In the genomic region with DNA sequence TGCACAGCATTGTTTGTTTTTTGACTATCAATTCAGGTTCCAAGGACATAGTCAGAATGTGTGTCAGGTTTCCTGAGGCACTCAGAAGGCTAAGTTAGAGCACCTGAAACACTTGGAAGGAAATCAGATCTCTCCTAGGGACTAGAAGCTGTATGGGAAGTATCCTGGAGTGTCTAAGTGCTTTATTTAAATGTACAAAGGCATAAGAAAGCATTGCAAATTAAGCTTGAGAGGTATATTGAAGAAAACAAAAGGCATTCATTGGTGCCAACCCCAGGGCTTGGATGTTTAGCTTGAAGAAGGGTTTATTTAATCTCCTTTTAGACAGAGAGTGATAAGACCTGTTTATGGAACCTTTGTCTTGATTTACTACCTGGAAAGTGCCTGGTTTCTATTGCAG, we compare ENCODE assay signal across 28 mouse cellular contexts.
A peak's percentile ranks its signal among the peaks of the same experiment; 100 is the strongest.
DNase-seq lines count a peak whose midpoint lies in the region; ATAC-seq and TF ChIP-seq lines count a peak whose summit lies in the region.
"Had no signal": no experiment of that assay in that cellular context is flagged by ENCODE, and none has a peak within 500 bp of the region (broad histone marks: within the 10 kb centered on the region; RNA-seq: fewer than 3 reads in every experiment).

No protein-coding gene starts in this region.

- no peaks in the 10 kb centered on the region for H3K27me3 ChIP-seq in embryonic facial prominence, embryonic 14.5 days (replicated peaks; ENCODE audit: control insufficient read depth, insufficient read depth, low read length)
- no peaks in the 10 kb centered on the region for H3K27me3 ChIP-seq in embryonic facial prominence, embryonic 10.5 days (replicated peaks; ENCODE audit: low read depth, poor library complexity, severe bottlenecking)
- no peaks in the 10 kb centered on the region for H3K27me3 ChIP-seq in midbrain, embryonic 10.5 days (ENCODE audit: low read depth, poor library complexity, severe bottlenecking)
- H3K27me3 ChIP-seq in stomach, postnatal 0 days (ENCODE audit: control insufficient read depth, insufficient read depth, low read length) = no peaks in the 10 kb centered on the region
- H3K27me3 ChIP-seq: CH12.LX; embryonic facial prominence, embryonic 12.5 days; embryonic facial prominence, embryonic 15.5 days; forebrain, embryonic 12.5 days; Patski had no signal

- ATAC-seq in embryonic facial prominence, embryonic 14.5 days (ENCODE audit: low read depth) = peak; percentile 33; the same call in 1 of the 2 replicates
- no peak for ATAC-seq in stomach, postnatal 0 days (ENCODE audit: low FRiP score, low TSS enrichment)
- ATAC-seq: CD4-positive, CD25-positive, alpha-beta regulatory T cell, adult 4 months; forebrain, embryonic 14.5 days; forebrain, embryonic 16.5 days; Patski had no signal

- DNase-seq in embryonic facial prominence, embryonic 14.5 days (ENCODE audit: low spot score) = peak; percentile 13
- DNase-seq in embryonic facial prominence, embryonic 10.5 days (ENCODE audit: low spot score) = no peak
- DNase-seq in R1 (ENCODE audit: low read depth, low spot score) (peak; percentile 59), ZHBTc4 (ENCODE audit: low read depth, low spot score) (peak; percentile 51)
- no peak for DNase-seq in midbrain, embryonic 10.5 days (ENCODE audit: low spot score)
- no peak for DNase-seq in stomach, postnatal 0 days (ENCODE audit: low spot score)
- DNase-seq: adrenal gland, adult 2 months; adrenal gland, postnatal 10 days; adrenal gland, postnatal 25 days; B cell, adult 2 months; cerebellum, adult 11 months; cerebellum, adult 18-20 months; cerebellum, adult 8-10 months; cerebellum, adult 9-11 months; cerebellum, postnatal 14 days; cerebellum, postnatal 36 days; embryo, embryonic 11 days had no signal

- no peaks in the 10 kb centered on the region for H3K9me3 ChIP-seq in embryonic facial prominence, embryonic 14.5 days (ENCODE audit: control insufficient read depth, low read length)
- no peaks in the 10 kb centered on the region for H3K9me3 ChIP-seq in embryonic facial prominence, embryonic 10.5 days
- no peaks in the 10 kb centered on the region for H3K9me3 ChIP-seq in midbrain, embryonic 10.5 days (replicated peaks)
- no peaks in the 10 kb centered on the region for H3K9me3 ChIP-seq in stomach, postnatal 0 days (ENCODE audit: control insufficient read depth, low read length)
- H3K9me3 ChIP-seq: embryonic facial prominence, embryonic 12.5 days; embryonic facial prominence, embryonic 15.5 days; forebrain, embryonic 10.5 days; forebrain, embryonic 12.5 days; G1E had no signal

- H3K4me3 ChIP-seq in embryonic facial prominence, embryonic 14.5 days (ENCODE audit: low read depth, low read length) = no peak overlapping the region
- H3K4me3 ChIP-seq in embryonic facial prominence, embryonic 10.5 days = no peak overlapping the region
- H3K4me3 ChIP-seq in midbrain, embryonic 10.5 days = no peak overlapping the region
- H3K4me3 ChIP-seq in stomach, postnatal 0 days (ENCODE audit: low read depth, low read length) = no peak overlapping the region
- H3K4me3 ChIP-seq: embryonic facial prominence, embryonic 12.5 days; embryonic facial prominence, embryonic 15.5 days; erythroblast, embryonic 14.5 days; forebrain, embryonic 10.5 days; forebrain, embryonic 12.5 days had no signal

- no peak overlapping the region for H3K4me2 ChIP-seq in embryonic facial prominence, embryonic 14.5 days (ENCODE audit: low read depth, low read length)
- H3K4me2 ChIP-seq in stomach, postnatal 0 days (replicated peaks; ENCODE audit: low read depth) = no peak overlapping the region
- H3K4me2 ChIP-seq: embryonic facial prominence, embryonic 12.5 days; embryonic facial prominence, embryonic 15.5 days; forebrain, embryonic 12.5 days had no signal

- H3K27ac ChIP-seq in embryonic facial prominence, embryonic 14.5 days (replicated peaks; ENCODE audit: low read depth, low read length) = no peak overlapping the region
- no peak overlapping the region for H3K27ac ChIP-seq in embryonic facial prominence, embryonic 10.5 days (replicated peaks)
- no peak overlapping the region for H3K27ac ChIP-seq in midbrain, embryonic 10.5 days (replicated peaks)
- H3K27ac ChIP-seq in stomach, postnatal 0 days (replicated peaks) = no peak overlapping the region
- H3K27ac ChIP-seq: embryonic facial prominence, embryonic 12.5 days; embryonic facial prominence, embryonic 15.5 days; forebrain, embryonic 10.5 days; forebrain, embryonic 12.5 days had no signal

- no peaks in the 10 kb centered on the region for H3K4me1 ChIP-seq in embryonic facial prominence, embryonic 14.5 days (ENCODE audit: control insufficient read depth, insufficient read depth, low read length)
- no peaks in the 10 kb centered on the region for H3K4me1 ChIP-seq in embryonic facial prominence, embryonic 10.5 days
- no peaks in the 10 kb centered on the region for H3K4me1 ChIP-seq in midbrain, embryonic 10.5 days
- no peaks in the 10 kb centered on the region for H3K4me1 ChIP-seq in stomach, postnatal 0 days (replicated peaks; ENCODE audit: control insufficient read depth, insufficient read depth)
- H3K4me1 ChIP-seq: embryonic facial prominence, embryonic 12.5 days; embryonic facial prominence, embryonic 15.5 days; forebrain, embryonic 10.5 days; forebrain, embryonic 12.5 days had no signal

- no peak overlapping the region for H3K9ac ChIP-seq in embryonic facial prominence, embryonic 14.5 days (ENCODE audit: low read depth, low read length)
- H3K9ac ChIP-seq in stomach, postnatal 0 days (ENCODE audit: low read length) = no peak overlapping the region
- H3K9ac ChIP-seq: embryonic facial prominence, embryonic 12.5 days; embryonic facial prominence, embryonic 15.5 days; forebrain, embryonic 12.5 days had no signal

- no peak for TF ChIP-seq EP300 in stomach, postnatal 0 days (optimal IDR thresholded peaks at IDR 0.05)

- no peak for TF ChIP-seq CTCF in stomach, postnatal 0 days (IDR thresholded peaks at IDR 0.05; ENCODE audit: low read depth)

- no peaks in the 10 kb centered on the region for H3K36me3 ChIP-seq in embryonic facial prominence, embryonic 14.5 days (ENCODE audit: control insufficient read depth, insufficient read depth, low read length)
- no peaks in the 10 kb centered on the region for H3K36me3 ChIP-seq in embryonic facial prominence, embryonic 10.5 days (replicated peaks)
- H3K36me3 ChIP-seq in midbrain, embryonic 10.5 days = no peaks in the 10 kb centered on the region
- no peaks in the 10 kb centered on the region for H3K36me3 ChIP-seq in stomach, postnatal 0 days (ENCODE audit: control insufficient read depth, insufficient read depth, low read length)
- H3K36me3 ChIP-seq: embryonic facial prominence, embryonic 12.5 days; embryonic facial prominence, embryonic 15.5 days; forebrain, embryonic 10.5 days; forebrain, embryonic 12.5 days; G1E had no signal

Comparison
In these comparisons a context has a peak if more than half of its experiments do, and no peak if none do; other contexts are left out.
1. DNase-seq: peak in embryonic facial prominence, embryonic 14.5 days (single experiment), R1 (single experiment) and ZHBTc4 (single experiment); none in embryonic facial prominence, embryonic 10.5 days (single experiment), midbrain, embryonic 10.5 days (single experiment) and stomach, postnatal 0 days (single experiment).